Mouse (Mus musculus): Measurements from ENCODE around the gene Veph1. TPM values are rescaled to one million over a fixed set of nuclear protein-coding genes. Genes with fewer than 3 reads are reported as not detected.

Gene Veph1
- polyA plus RNA-seq, 1 experiment from 2014 or later = 6.4 TPM

DNA sequence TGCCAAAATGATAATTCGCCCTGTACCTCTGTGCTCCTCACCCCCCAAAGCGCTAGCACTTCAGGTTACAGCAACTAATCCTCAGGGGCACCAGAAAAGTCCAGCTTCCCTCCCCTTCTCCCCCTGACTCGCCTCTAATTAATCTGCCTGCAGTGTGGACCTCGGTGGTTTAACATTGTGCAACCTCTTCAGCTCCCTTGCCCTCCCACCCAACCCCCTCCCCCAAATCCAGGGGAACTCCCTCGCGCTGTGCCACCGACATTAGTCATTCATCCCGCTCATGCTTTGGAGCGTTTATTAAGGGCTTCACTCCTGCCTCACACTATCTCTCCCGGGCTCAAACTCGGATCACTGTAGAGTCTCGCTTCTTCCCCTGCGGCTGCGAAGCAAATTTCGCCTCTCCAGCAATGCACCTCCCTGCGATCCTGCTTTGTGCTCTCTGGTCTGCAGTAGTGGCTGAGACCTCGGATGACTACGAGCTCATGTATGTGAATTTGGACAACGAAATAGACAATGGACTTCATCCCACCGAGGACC lies 76.9 kb downstream of the Veph1 start, which contains the start of gene Ptx3:
Gene Ptx3 (plus strand): TSS at position 256 of the 537 bp plus-strand sequence.
- peak within 1 kb of the TSS; percentile 97 for H3K4me2 ChIP-seq (replicated peaks)
- no peaks in the 10 kb centered on the region for H3K9me3 ChIP-seq
- no peak within 1 kb of the TSS for H3K27ac ChIP-seq
- no peaks in the 10 kb centered on the region for H3K36me3 ChIP-seq
- H3K4me1 ChIP-seq = peaks cover 19% of the 10 kb centered on the region; the same call in 1 of the 2 replicates
- peak within 1 kb of the TSS; percentile 59 for H3K4me3 ChIP-seq
- H3K9ac ChIP-seq = peak within 1 kb of the TSS; percentile 70
- 0 out of 2 replicates have a peak, but pooled peaks have one; percentile 15 for ATAC-seq (ENCODE audit: low FRiP score, low read depth)
- WGBS = 2% methylated on average over 20 of the region's 20 CpGs
- 0 out of 2 replicates have a peak, but pooled peaks cover 12% of the 10 kb centered on the region for H3K27me3 ChIP-seq (replicated peaks)

- no peak for ATAC-seq (ENCODE audit: low FRiP score, low read depth)
- Histone ChIP-seq H3K36me3 (no peaks in the 10 kb centered on the region), H3K4me2 (replicated peaks) (no peak overlapping the region), H3K27me3 (replicated peaks) (0 out of 2 replicates have a peak, but pooled peaks cover 4% of the 10 kb centered on the region), H3K4me1 (0 out of 2 replicates have a peak, but pooled peaks cover 6% of the 10 kb centered on the region), H3K4me3 (no peak overlapping the region), H3K27ac (no peak overlapping the region), H3K9ac (no peak overlapping the region), H3K9me3 (no peaks in the 10 kb centered on the region)
- 77% methylated on average over 8 of the region's 8 CpGs for WGBS
These were observed 80.9 kb downstream of the Veph1 start for GRCm38 (mm10) chr3:66215759-66216158.

DNA sequence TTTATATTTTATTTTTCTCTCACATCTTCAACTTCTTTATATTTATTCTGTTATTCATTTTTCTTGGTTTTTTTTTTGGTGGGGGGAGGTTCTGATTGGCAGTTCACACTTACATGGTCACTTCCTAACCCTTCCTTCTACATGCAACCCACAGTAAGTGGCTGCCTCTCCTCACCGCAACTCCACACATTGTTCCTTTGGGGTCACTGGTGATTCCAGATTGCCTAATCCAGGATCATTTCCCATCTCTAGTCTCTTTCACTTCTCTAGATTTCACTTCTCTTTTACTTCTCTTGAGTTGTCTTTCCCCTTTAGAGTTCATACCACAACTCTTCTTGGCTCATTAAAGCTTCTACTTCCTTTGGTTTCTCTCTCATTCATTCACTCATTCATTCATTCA lies 83.1 kb downstream of the Veph1 start:
- 92% methylated on average over 1 of the region's 1 CpGs for WGBS
- ATAC-seq (ENCODE audit: low FRiP score, low read depth) = no peak
- Histone ChIP-seq H3K4me2 (replicated peaks) (no peak overlapping the region), H3K9ac (no peak overlapping the region), H3K4me1 (no peaks in the 10 kb centered on the region), H3K27ac (no peak overlapping the region), H3K9me3 (no peaks in the 10 kb centered on the region), H3K27me3 (replicated peaks) (no peaks in the 10 kb centered on the region), H3K36me3 (no peaks in the 10 kb centered on the region), H3K4me3 (no peak overlapping the region)

DNA sequence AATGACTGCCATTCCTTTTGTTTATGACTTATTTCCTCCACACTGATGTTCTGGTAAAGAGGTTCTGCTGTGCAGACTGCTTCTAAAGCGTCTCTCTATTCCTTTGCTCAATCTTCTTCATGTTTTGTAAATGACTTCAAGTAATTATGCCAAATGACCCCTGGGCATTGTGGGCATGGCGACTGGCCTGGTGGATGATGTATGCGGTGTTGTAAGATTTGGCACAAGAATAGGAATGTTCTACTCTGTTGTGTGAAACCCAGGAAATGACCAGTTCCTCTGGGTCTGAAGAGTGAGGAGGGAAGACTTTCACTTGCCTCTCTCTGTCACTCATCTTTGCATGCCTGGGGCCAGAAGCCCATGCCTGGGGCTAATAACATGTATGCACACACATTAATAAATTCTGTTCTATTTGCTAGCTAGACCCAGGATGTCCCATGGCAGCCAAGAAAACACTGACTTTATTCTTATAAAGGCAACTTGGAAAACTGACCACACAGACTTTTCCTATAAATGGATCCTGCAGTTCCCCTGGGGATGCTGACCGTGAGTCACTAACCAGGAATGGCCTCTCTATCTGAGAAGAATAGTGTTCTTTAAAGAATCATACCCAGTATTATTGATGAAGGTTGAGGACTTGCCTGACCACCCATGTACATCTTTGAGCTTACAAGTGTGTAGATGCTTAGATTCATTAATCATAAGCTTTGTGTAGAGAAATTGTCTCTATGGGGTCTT lies 87.6 kb downstream of the Veph1 start:
- no peak for ATAC-seq (ENCODE audit: low FRiP score, low read depth)
- Histone ChIP-seq H3K27me3 (replicated peaks) (no peaks in the 10 kb centered on the region), H3K36me3 (no peaks in the 10 kb centered on the region), H3K4me1 (no peaks in the 10 kb centered on the region), H3K9ac (no peak overlapping the region), H3K4me2 (replicated peaks) (no peak overlapping the region), H3K9me3 (no peaks in the 10 kb centered on the region), H3K4me3 (no peak overlapping the region), H3K27ac (no peak overlapping the region)
- WGBS = 89% methylated on average over 4 of the region's 4 CpGs

DNA sequence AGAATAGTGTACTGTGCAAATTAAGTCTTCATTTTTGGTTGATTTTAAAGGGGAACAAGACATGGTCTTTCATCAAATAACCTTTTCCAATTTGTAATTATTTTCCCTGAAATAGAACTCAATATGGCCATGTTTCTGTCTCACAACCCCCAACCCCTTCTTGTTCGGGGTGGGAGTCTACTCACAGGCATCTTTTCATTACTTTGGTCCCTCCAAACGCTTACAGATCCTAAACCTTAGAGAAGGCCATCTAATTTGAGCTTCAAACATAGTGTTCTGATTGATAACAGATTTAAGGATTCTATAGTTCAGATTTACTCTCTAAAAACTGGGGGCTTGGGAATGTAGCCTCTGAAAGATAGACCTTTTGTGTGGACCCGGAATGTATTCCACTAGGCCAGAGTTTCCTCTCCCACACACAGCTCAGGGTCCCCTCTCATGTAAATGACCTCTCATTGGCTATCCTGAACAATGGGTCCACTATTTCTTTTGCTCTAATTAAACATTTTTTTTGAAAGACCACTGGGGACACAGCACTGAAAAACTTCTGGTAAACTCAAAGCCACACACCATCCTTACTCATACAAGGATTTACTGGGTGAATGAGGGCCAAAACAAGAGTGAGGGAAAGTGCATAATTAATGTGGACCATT lies 102.6 kb downstream of the Veph1 start:
- H3K4me1 ChIP-seq = no peaks in the 10 kb centered on the region
- H3K9ac ChIP-seq = no peak overlapping the region
- no peak overlapping the region for H3K27ac ChIP-seq
- no peaks in the 10 kb centered on the region for H3K27me3 ChIP-seq (replicated peaks)
- H3K9me3 ChIP-seq = no peaks in the 10 kb centered on the region
- 72% methylated on average over 3 of the region's 3 CpGs for WGBS
- no peak overlapping the region for H3K4me3 ChIP-seq
- ATAC-seq (ENCODE audit: low FRiP score, low read depth) = no peak
- no peak overlapping the region for H3K4me2 ChIP-seq (replicated peaks)
- no peaks in the 10 kb centered on the region for H3K36me3 ChIP-seq

DNA sequence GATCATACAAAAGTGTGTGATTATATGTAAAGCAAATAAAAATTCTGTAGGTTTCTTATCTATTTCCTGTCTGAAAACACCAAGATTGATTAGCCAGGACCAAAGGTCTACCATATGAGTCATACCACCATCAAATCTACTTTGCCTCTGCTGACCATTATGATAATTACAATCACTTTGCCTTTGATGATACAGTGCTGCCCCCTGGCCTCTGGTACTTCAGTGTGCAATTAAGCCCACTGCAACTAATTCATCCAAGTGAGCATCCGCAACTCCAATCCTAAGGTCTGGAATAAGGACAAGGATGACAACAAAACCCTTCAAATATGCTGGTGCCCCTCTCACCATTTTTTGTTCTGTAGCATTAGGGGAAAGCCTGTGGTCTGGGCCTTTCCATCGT lies 117.0 kb downstream of the Veph1 start:
- Histone ChIP-seq H3K27ac (no peak overlapping the region), H3K27me3 (replicated peaks) (no peaks in the 10 kb centered on the region), H3K4me1 (no peaks in the 10 kb centered on the region), H3K9ac (no peak overlapping the region), H3K4me3 (no peak overlapping the region), H3K4me2 (replicated peaks) (no peak overlapping the region), H3K9me3 (no peaks in the 10 kb centered on the region), H3K36me3 (no peaks in the 10 kb centered on the region)
- 84% methylated on average over 2 of the region's 2 CpGs for WGBS
- no peak for ATAC-seq (ENCODE audit: low FRiP score, low read depth)

GRCm38 (mm10) chr3:66172907-66173306 lies 123.7 kb downstream of the Veph1 start:
- no peaks in the 10 kb centered on the region for H3K36me3 ChIP-seq
- no peak overlapping the region for H3K9ac ChIP-seq
- 79% methylated on average over 5 of the region's 5 CpGs for WGBS
- H3K4me2 ChIP-seq (replicated peaks) = no peak overlapping the region
- no peaks in the 10 kb centered on the region for H3K4me1 ChIP-seq
- no peak overlapping the region for H3K4me3 ChIP-seq
- no peaks in the 10 kb centered on the region for H3K9me3 ChIP-seq
- ATAC-seq (ENCODE audit: low FRiP score, low read depth) = no peak
- H3K27ac ChIP-seq = no peak overlapping the region
- H3K27me3 ChIP-seq (replicated peaks) = no peaks in the 10 kb centered on the region

- ATAC-seq (ENCODE audit: low FRiP score, low read depth) = peak; percentile 70; the same call in 1 of the 2 replicates
- no peak overlapping the region for H3K27ac ChIP-seq
These were observed 126.6 kb downstream of the Veph1 start for GRCm38 (mm10) chr3:66169873-66170538.

DNA sequence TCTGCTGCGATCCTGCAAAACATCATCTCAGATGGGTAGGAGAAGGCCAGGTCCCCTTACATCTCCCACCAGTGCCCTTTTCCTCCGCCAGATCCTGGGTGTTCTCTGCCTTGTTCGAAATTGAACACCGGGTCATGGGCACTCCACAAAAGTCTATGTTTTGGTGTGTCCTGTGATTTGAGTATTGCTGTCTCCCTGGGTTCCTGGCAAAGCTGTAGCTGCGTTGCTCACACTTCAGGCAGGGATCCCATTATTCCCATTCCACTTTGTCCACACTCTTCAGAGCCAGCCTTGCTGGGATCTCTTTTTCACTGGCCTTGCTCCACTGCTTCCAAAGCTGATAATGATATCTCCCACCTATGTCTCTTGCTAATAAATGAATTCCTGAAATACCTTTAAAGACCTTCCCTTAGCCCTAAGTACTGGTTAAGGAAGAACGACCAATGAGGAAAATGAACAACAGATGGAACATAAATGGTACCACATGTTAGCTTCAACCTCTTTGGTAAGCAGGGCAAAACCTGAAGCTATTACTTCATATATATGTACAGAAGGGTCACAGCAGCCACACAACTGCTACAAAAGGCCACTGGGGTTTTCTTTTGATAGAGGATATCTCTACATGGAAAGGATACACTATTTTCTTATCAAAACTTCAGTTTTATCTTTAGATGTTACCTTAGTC lies 129.9 kb downstream of the Veph1 start:
- Histone ChIP-seq H3K27ac (no peak overlapping the region), H3K9ac (no peak overlapping the region), H3K9me3 (no peaks in the 10 kb centered on the region), H3K4me1 (no peaks in the 10 kb centered on the region), H3K4me2 (replicated peaks) (no peak overlapping the region), H3K4me3 (no peak overlapping the region), H3K36me3 (no peaks in the 10 kb centered on the region), H3K27me3 (replicated peaks) (no peaks in the 10 kb centered on the region)
- WGBS = 81% methylated on average over 6 of the region's 6 CpGs
- ATAC-seq (ENCODE audit: low FRiP score, low read depth) = no peak

More at GRCm38 (mm10) chr3:66169873-66170538, 126.6 kb downstream of the Veph1 start:
- H3K36me3 ChIP-seq = no peaks in the 10 kb centered on the region
- H3K9ac ChIP-seq = no peak overlapping the region
- H3K4me1 ChIP-seq = no peaks in the 10 kb centered on the region
- 55% methylated on average over 3 of the region's 3 CpGs for WGBS
- H3K9me3 ChIP-seq = no peaks in the 10 kb centered on the region
- no peak overlapping the region for H3K4me2 ChIP-seq (replicated peaks)
- H3K27me3 ChIP-seq (replicated peaks) = no peaks in the 10 kb centered on the region
- H3K4me3 ChIP-seq = no peak overlapping the region

- Histone ChIP-seq H3K4me1 (no peaks in the 10 kb centered on the region), H3K4me3 (no peak overlapping the region), H3K36me3 (no peaks in the 10 kb centered on the region), H3K9me3 (no peaks in the 10 kb centered on the region), H3K9ac (no peak overlapping the region), H3K27ac (no peak overlapping the region), H3K4me2 (replicated peaks) (no peak overlapping the region), H3K27me3 (replicated peaks) (no peaks in the 10 kb centered on the region)
- 89% methylated on average over 5 of the region's 5 CpGs for WGBS
- no peak for ATAC-seq (ENCODE audit: low FRiP score, low read depth)
These were observed 131.6 kb downstream of the Veph1 start for GRCm38 (mm10) chr3:66165026-66165425.

- no peak for ATAC-seq (ENCODE audit: low FRiP score, low read depth)
- H3K9me3 ChIP-seq = no peaks in the 10 kb centered on the region
- 81% methylated on average over 3 of the region's 3 CpGs for WGBS
- H3K4me2 ChIP-seq (replicated peaks) = no peak overlapping the region
- H3K9ac ChIP-seq = no peak overlapping the region
- no peaks in the 10 kb centered on the region for H3K4me1 ChIP-seq
- no peak overlapping the region for H3K4me3 ChIP-seq
- no peak overlapping the region for H3K27ac ChIP-seq
- H3K36me3 ChIP-seq = no peaks in the 10 kb centered on the region
- H3K27me3 ChIP-seq (replicated peaks) = no peaks in the 10 kb centered on the region
These were observed 132.1 kb downstream of the Veph1 start for GRCm38 (mm10) chr3:66164585-66164984.

DNA sequence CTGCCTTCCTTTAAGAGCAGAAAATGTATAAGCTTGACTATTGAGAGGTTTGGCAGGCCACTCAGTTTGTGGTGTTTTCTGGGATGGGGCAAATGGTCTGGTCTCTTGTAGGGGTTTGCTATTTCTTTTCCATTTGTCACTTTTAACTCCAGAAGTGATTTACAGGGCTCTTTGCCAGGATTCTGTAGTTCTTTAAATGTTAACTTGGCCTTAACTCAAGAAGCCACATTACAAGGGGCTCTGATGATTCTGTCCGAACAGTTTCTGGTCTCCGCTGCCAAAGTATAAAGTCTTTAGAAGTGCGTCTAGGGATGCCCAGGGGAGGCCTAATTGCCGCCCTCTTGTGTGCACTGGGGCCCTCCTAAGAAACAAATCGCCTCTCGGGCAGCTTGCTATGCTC lies 134.0 kb downstream of the Veph1 start:
- no peaks in the 10 kb centered on the region for H3K9me3 ChIP-seq
- H3K4me3 ChIP-seq = no peak overlapping the region
- H3K4me1 ChIP-seq = no peaks in the 10 kb centered on the region
- H3K9ac ChIP-seq = no peak overlapping the region
- 65% methylated on average over 6 of the region's 6 CpGs for WGBS
- H3K27ac ChIP-seq = no peak overlapping the region
- no peak for ATAC-seq (ENCODE audit: low FRiP score, low read depth)
- no peaks in the 10 kb centered on the region for H3K27me3 ChIP-seq (replicated peaks)
- no peak overlapping the region for H3K4me2 ChIP-seq (replicated peaks)
- H3K36me3 ChIP-seq = no peaks in the 10 kb centered on the region

Measured in neural tube, embryonic 12.5 days (tissue).